Mouse (Mus musculus): ENCODE measurements around the gene Grik3.

DNA sequence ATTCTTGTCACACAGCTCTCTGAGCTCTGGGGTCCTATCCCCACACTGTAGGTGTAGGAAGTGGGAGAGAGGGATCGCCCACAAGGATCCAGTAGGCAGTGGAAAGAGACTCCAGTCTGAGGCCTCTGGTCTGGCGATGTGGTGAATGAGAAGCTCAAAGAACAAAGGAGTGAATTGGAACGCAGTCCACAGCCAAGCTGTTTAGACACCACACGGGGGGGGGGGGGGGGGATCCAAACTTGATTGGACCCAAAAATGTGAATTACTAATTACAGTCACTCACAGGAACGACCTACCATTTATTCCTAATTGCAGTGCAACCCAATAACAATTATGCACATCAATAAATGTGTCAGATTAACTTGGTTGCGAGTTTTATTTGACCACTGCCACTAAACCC lies 227.4 kb downstream of the Grik3 start:
- TF ChIP-seq CTCF (IDR thresholded peaks at IDR 0.05; ENCODE audit: extremely low read depth, insufficient read depth, low read length) (no peak), POLR2A (IDR thresholded peaks at IDR 0.05; ENCODE audit: extremely low read depth, insufficient read depth, low read length) (no peak)

Data from cortical plate, adult 2 months (tissue).